Mouse (Mus musculus) lung, adult 2 months (tissue): ENCODE measurements at regions not wholly inside any gene's neighbourhood (a gene's known extent, or its start where the extent isn't known, plus 50 kb on each side); places are given as distances from the start of the nearest gene placed in this dataset.

Source experiments
- DNase-seq: peaks from one replicate; pipeline ENCODE4 v3.0.0; 2022
- H3K4me1 ChIP-seq: fragments of 200-500 bp; 2 replicates; pipeline ENCODE4 v1.6.1; 2011; ENCODE audit warnings: low read length; ENCODE audit not compliant: control insufficient read depth, insufficient read depth
- H3K4me3 ChIP-seq: fragments of 200-500 bp; replicated peaks from 2 replicates; pipeline ENCODE3; 2011; ENCODE audit warnings: low read depth, mild to moderate bottlenecking, control low read depth, low read length; ENCODE audit errors: extremely low read depth
- CTCF ChIP-seq: fragments of 200-500 bp; IDR thresholded peaks from 2 replicates; pipeline ENCODE4 v1.5.1; 2011; ENCODE audit warnings: mild to moderate bottlenecking, low read length, control low read depth; ENCODE audit not compliant: insufficient read depth
- POLR2A ChIP-seq: fragments of 200-500 bp; IDR thresholded peaks from 2 replicates; pipeline ENCODE4 v1.6.1; 2011; ENCODE audit warnings: low read depth, mild to moderate bottlenecking, control low read depth, low read length, borderline replicate concordance; ENCODE audit errors: extremely low read depth
- WGBS: fragments of 180-500 bp; shearing (Covaris S2); methylation state at CpG from one replicate; pipeline ENCODE4 v1.1.7; 2018; 5-methylcytosine and 5-hydroxymethylcytosine counted together

GRCm38 (mm10) chrX:7474831-7475230 lies 98.6 kb upstream of the Foxp3 start:
- DNase-seq, result no peak
- Histone ChIP-seq H3K4me3 (no peak overlapping the region), H3K4me1 (no peaks in the 10 kb centered on the region)
- 62% methylated on average over 2 of the region's 2 CpGs for WGBS
- TF ChIP-seq CTCF (no peak), POLR2A (no peak)

- WGBS, result 40% methylated on average over 2 of the region's 2 CpGs
- DNase-seq, result peak; percentile 6
- Histone ChIP-seq H3K4me1 (no peaks in the 10 kb centered on the region), H3K4me3 (no peak overlapping the region)
- TF ChIP-seq POLR2A (no peak), CTCF (peak; percentile 44)
Measured at GRCm38 (mm10) chrX:7473814-7474213, 98.2 kb upstream of the Usp27x start.

GRCm38 (mm10) chrX:7469801-7470200 lies 94.2 kb upstream of the Usp27x start:
- WGBS, result 72% methylated on average over 1 of the region's 1 CpGs
- DNase-seq, result no peak
- TF ChIP-seq POLR2A (no peak), CTCF (no peak)
- no peak overlapping the region for H3K4me3 ChIP-seq
- no peaks in the 10 kb centered on the region for H3K4me1 ChIP-seq

- no peak for DNase-seq
- TF ChIP-seq POLR2A (no peak), CTCF (no peak)
- WGBS, result 55% methylated on average over 1 of the region's 1 CpGs
- Histone ChIP-seq H3K4me1 (no peaks in the 10 kb centered on the region), H3K4me3 (no peak overlapping the region)
Measured at GRCm38 (mm10) chrX:7467985-7468384, 92.4 kb upstream of the Usp27x start.

- Histone ChIP-seq H3K4me1 (no peaks in the 10 kb centered on the region), H3K4me3 (no peak overlapping the region)
- WGBS, result 57% methylated on average over 4 of the region's 4 CpGs
- DNase-seq, result no peak
- TF ChIP-seq CTCF (no peak), POLR2A (no peak)
Measured at GRCm38 (mm10) chrX:7456851-7457250, 81.2 kb upstream of the Usp27x start.

- WGBS, result 77% methylated on average over 3 of the region's 3 CpGs
- DNase-seq, result no peak
- no peak for TF ChIP-seq POLR2A
- TF ChIP-seq CTCF, result no peak
- Histone ChIP-seq H3K4me3 (no peak overlapping the region), H3K4me1 (no peaks in the 10 kb centered on the region)
Measured at GRCm38 (mm10) chrX:7445035-7445434, 69.4 kb upstream of the Usp27x start.

- Histone ChIP-seq H3K4me1 (no peaks in the 10 kb centered on the region), H3K4me3 (no peak overlapping the region)
- no peak for DNase-seq
- TF ChIP-seq POLR2A (no peak), CTCF (no peak)
- WGBS, result 52% methylated on average over 6 of the region's 6 CpGs
Measured at GRCm38 (mm10) chrX:7444583-7444982, 69.0 kb upstream of the Usp27x start.

- TF ChIP-seq CTCF, result no peak
- TF ChIP-seq POLR2A, result no peak
- H3K4me3 ChIP-seq, result no peak overlapping the region
- no peak for DNase-seq
- WGBS, result 46% methylated on average over 6 of the region's 6 CpGs
- no peaks in the 10 kb centered on the region for H3K4me1 ChIP-seq
Measured at GRCm38 (mm10) chrX:7443996-7444421, 68.4 kb upstream of the Usp27x start.

GRCm38 (mm10) chrX:7435375-7436042 lies 59.9 kb upstream of the Usp27x start:
- Histone ChIP-seq H3K4me3 (no peak overlapping the region), H3K4me1 (no peaks in the 10 kb centered on the region; the same call in 1 of the 2 replicates)
- 78% methylated on average over 2 of the region's 2 CpGs for WGBS
- no peak for DNase-seq
- no peak for TF ChIP-seq CTCF
- no peak for TF ChIP-seq POLR2A

GRCm38 (mm10) chrX:7434268-7434667 lies 58.6 kb upstream of the Usp27x start:
- 35% methylated on average over 2 of the region's 2 CpGs for WGBS

More at GRCm38 (mm10) chrX:7434268-7434667, 58.6 kb upstream of the Usp27x start:
- Histone ChIP-seq H3K4me3 (no peak overlapping the region), H3K4me1 (peaks cover 6% of the 10 kb centered on the region)
- no peak for TF ChIP-seq POLR2A
- no peak for TF ChIP-seq CTCF
- no peak for DNase-seq
